Mouse (Mus musculus): ENCODE data around the gene Kcnd3.

DNA sequence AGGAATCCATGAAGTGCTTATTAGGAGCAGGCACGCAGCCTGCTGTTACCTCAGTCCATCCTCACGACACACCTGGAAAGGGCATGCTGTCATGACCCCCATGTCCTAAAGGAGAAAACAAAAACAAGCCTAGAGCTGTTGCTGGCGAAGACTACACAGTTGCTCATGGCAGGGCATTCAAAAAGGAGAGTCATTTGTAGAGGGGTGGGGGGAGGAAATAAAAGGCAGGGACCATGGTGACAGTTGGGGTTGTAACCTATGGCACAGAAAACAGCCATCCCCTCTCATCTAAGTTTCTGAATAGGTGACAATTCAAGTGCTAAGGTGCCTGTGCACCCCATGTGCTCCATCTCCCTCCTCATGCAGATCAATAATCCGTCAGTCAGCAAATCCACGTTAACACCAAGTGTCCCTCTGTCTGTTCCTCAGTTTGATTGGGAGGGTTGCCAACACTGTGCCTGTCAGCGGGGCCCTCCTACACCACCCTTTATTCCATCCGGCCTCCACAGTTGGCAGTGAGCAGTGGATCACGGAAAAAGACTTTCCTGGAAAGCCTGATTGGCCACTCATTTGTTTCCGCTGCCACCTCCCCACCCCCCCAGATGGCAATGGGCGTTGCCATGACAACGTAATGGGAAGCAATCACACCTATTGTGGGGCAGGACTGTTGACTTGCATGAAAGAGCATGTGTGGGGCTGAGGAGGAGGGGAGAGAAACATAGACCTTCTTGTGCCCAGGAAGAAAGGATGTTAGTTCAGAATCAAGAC lies 78.4 kb downstream of the Kcnd3 start:
- no peak for TF ChIP-seq CTCF (IDR thresholded peaks at IDR 0.05; ENCODE audit: low read depth)
- TF ChIP-seq EP300 (IDR thresholded peaks at IDR 0.05; ENCODE audit: low read depth): no peak
